Mouse (Mus musculus): ENCODE data around the gene Taf5l. TPM values are rescaled to one million over a fixed set of nuclear protein-coding genes. Genes with fewer than 3 reads are reported as not detected.
A peak's percentile ranks its signal among the peaks of the same experiment; 100 is the strongest.

Taf5l gene
- polyA plus RNA-seq, 1 experiment, result 16.7 TPM

DNA sequence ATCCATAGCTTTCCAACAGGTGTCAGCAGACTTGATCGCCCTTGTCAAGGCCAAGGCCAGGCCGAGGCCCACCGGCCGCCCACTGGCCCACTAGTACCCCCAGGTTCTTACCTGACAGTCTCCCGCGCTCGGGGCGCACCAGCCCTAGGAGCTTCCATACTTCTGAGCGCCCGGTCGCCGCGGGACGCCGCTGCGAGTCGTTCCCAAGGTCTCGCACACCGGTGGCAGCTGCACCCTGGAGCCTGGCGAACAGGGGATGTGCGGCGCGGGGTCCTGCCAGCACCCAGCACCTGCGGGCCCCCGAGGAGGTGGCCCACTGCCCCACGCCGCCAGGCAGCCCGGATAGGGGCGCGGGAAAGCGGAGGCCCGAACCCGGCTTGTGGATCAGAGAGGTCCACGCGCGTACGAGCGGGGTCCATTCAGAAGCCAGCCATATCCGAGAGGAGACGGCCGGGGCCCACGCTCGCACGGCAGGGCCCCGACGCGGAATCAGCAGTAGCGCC is 38.9 kb downstream of the Taf5l start:
- 2% methylated on average over 48 of the region's 48 CpGs for WGBS
- Histone ChIP-seq H3K4me1 (ENCODE audit: control insufficient read depth, insufficient read depth, low read length) (peaks cover 5% of the 10 kb centered on the region; the same call in 1 of the 2 replicates), H3K27ac (ENCODE audit: control insufficient read depth, insufficient read depth, low read depth, low read length, poor library complexity) (peak overlapping the region; percentile 99), H3K4me3 (replicated peaks; ENCODE audit: control insufficient read depth, low read depth, low read length) (peak overlapping the region; percentile 83)
- TF ChIP-seq POLR2A (IDR thresholded peaks at IDR 0.05; ENCODE audit: borderline replicate concordance, control insufficient read depth, low read depth, low read length) (no peak; the same call in 1 of the 2 replicates), CTCF (IDR thresholded peaks at IDR 0.05; ENCODE audit: control insufficient read depth, insufficient read depth, low read length) (no peak)

DNA sequence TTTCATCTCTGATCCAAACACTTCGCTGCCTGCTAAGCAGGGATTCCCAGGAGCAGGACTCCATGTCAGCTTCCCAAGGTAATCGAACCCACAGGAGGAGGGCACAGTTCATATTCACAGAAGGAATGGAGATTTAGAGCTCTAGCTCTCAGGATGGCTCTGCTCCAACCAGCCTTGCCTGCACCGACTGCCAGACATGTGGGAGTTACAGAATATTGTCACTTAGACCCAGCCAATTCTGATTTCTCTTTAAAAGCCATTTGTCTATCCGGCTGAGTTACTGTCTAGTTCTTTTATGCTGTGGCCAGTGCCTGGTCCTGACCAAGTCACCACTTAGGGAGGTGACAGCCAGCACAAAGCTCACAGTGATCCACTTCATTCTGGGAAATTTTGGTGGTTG is 39.5 kb downstream of the Taf5l start:
- TF ChIP-seq CTCF (IDR thresholded peaks at IDR 0.05; ENCODE audit: control insufficient read depth, insufficient read depth, low read length) (no peak), POLR2A (IDR thresholded peaks at IDR 0.05; ENCODE audit: borderline replicate concordance, control insufficient read depth, low read depth, low read length) (no peak)
- 39% methylated on average over 4 of the region's 4 CpGs for WGBS
- peaks cover 5% of the 10 kb centered on the region; the same call in 1 of the 2 replicates for H3K4me1 ChIP-seq (ENCODE audit: control insufficient read depth, insufficient read depth, low read length)
- peak overlapping the region; percentile 91 for H3K4me3 ChIP-seq (replicated peaks; ENCODE audit: control insufficient read depth, low read depth, low read length)
- peak overlapping the region; percentile 76; the same call in 1 of the 2 replicates for H3K27ac ChIP-seq (ENCODE audit: control insufficient read depth, insufficient read depth, low read depth, low read length, poor library complexity)

DNA sequence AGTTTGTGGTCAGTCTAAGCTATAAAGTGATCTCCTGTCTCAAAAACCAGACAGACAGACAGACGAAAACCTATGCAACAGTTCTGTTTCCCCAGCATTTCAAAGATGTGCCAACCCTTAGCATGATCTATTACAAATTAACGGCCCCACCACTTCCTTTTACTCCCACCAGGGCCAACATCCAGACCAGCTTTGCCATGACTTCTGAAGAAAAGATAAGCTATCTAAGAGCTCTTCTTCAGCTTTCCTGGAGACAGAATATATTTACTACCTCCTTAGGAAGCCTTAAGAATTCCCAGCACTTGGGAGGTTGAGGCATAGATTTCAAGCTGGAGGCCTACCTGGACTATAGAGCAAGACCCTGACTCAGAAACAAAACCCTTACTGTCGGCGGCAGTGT is 41.0 kb downstream of the Taf5l start:
- TF ChIP-seq POLR2A (IDR thresholded peaks at IDR 0.05; ENCODE audit: borderline replicate concordance, control insufficient read depth, low read depth, low read length) (no peak), CTCF (IDR thresholded peaks at IDR 0.05; ENCODE audit: control insufficient read depth, insufficient read depth, low read length) (no peak)
- WGBS, result 20% methylated on average over 4 of the region's 4 CpGs
- Histone ChIP-seq H3K27ac (ENCODE audit: control insufficient read depth, insufficient read depth, low read depth, low read length, poor library complexity) (peak overlapping the region; percentile 83), H3K4me3 (replicated peaks; ENCODE audit: control insufficient read depth, low read depth, low read length) (peak overlapping the region; percentile 84), H3K4me1 (ENCODE audit: control insufficient read depth, insufficient read depth, low read length) (peaks cover 5% of the 10 kb centered on the region; the same call in 1 of the 2 replicates)

DNA sequence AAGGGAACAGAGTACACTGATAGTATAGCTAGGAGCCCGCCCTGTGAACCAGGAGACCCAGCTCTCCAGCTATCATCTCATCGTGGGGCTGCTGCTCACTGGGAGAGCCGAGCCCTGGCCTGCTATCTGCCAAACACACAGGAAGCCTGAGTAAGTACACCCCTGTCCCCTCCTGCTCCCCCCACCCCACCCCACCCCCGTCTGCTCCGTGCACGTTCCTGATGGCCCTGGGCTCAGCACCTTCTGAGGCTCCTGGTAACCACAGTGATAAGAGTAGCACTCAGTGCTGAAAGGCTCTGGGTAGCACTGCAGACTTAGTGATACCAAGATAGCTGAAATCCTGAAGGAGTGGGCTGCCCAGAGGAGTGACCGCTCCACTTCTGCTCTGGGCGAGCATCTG is 42.3 kb downstream of the Taf5l start:
- 33% methylated on average over 8 of the region's 8 CpGs for WGBS

DNA sequence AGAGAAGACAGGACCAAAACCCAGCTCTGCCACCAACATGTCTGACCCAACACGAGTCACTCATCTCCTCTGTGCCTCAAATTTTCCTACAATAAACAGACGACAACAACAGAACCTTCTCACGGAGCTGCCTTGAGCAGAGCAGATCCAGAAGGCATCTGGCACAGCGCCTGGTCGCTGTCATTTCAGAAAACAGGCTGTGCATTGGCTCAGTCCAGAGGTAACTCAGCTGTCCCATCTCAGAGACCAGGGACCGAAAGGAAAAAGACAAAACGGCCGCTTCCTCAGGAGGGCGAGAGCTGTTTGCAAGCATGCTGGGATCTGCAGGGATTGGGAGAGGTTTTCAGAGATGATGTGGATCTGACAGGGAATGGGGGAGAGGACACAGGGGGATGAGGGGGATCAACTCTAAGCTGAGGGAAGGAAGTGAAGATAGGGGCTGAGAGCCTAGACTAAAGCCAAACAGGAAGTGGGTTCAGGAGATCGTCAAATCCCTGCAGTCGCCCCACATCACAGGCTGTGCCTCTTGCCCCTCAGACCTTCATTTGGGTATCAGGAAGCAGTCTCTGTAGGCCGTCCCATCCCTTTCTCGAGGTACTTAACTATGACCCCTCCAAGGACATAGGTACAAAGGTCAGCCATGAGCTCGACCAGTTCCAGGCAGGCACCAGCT is 42.9 kb downstream of the Taf5l start:
- Histone ChIP-seq H3K4me3 (replicated peaks; ENCODE audit: control insufficient read depth, low read depth, low read length) (peak overlapping the region; percentile 60), H3K4me1 (ENCODE audit: control insufficient read depth, insufficient read depth, low read length) (peaks cover 5% of the 10 kb centered on the region; the same call in 1 of the 2 replicates), H3K27ac (ENCODE audit: control insufficient read depth, insufficient read depth, low read depth, low read length, poor library complexity) (peak overlapping the region; percentile 65)
- 50% methylated on average over 14 of the region's 14 CpGs for WGBS
- no peak for TF ChIP-seq CTCF (IDR thresholded peaks at IDR 0.05; ENCODE audit: control insufficient read depth, insufficient read depth, low read length)
- no peak for TF ChIP-seq POLR2A (IDR thresholded peaks at IDR 0.05; ENCODE audit: borderline replicate concordance, control insufficient read depth, low read depth, low read length)

More for the DNA sequence above, 42.3 kb downstream of the Taf5l start:
- H3K27ac ChIP-seq (ENCODE audit: control insufficient read depth, insufficient read depth, low read depth, low read length, poor library complexity), result peak overlapping the region; percentile 77
- no peak; the same call in 1 of the 2 replicates for TF ChIP-seq POLR2A (IDR thresholded peaks at IDR 0.05; ENCODE audit: borderline replicate concordance, control insufficient read depth, low read depth, low read length)
- no peak for TF ChIP-seq CTCF (IDR thresholded peaks at IDR 0.05; ENCODE audit: control insufficient read depth, insufficient read depth, low read length)
- H3K4me1 ChIP-seq (ENCODE audit: control insufficient read depth, insufficient read depth, low read length), result peaks cover 5% of the 10 kb centered on the region; the same call in 1 of the 2 replicates
- H3K4me3 ChIP-seq (replicated peaks; ENCODE audit: control insufficient read depth, low read depth, low read length), result peak overlapping the region; percentile 60

DNA sequence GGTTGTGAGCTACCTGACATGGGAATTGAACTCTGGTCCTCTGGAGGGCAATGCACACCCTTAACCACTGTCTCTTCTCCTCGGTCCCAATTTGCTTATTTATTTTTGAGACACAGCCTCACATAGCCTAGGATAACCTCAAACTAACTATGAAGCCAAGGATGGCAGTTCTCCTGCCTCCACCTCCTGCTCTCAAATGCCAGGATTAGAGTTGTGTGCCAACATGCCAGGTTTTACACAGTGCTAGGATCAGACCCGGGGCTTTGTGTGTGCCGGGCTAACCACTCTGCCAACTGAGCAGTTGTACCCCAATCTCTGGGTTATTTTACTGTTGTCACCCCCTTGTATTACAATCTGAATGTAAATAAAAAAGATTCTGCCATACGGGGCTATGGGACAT is 43.7 kb downstream of the Taf5l start:
- TF ChIP-seq POLR2A (IDR thresholded peaks at IDR 0.05; ENCODE audit: borderline replicate concordance, control insufficient read depth, low read depth, low read length) (no peak), CTCF (IDR thresholded peaks at IDR 0.05; ENCODE audit: control insufficient read depth, insufficient read depth, low read length) (no peak)
- Histone ChIP-seq H3K4me3 (replicated peaks; ENCODE audit: control insufficient read depth, low read depth, low read length) (no peak overlapping the region), H3K4me1 (ENCODE audit: control insufficient read depth, insufficient read depth, low read length) (peaks cover 5% of the 10 kb centered on the region; the same call in 1 of the 2 replicates), H3K27ac (ENCODE audit: control insufficient read depth, insufficient read depth, low read depth, low read length, poor library complexity) (no peak overlapping the region)
- WGBS, result 93% methylated on average over 4 of the region's 4 CpGs

DNA sequence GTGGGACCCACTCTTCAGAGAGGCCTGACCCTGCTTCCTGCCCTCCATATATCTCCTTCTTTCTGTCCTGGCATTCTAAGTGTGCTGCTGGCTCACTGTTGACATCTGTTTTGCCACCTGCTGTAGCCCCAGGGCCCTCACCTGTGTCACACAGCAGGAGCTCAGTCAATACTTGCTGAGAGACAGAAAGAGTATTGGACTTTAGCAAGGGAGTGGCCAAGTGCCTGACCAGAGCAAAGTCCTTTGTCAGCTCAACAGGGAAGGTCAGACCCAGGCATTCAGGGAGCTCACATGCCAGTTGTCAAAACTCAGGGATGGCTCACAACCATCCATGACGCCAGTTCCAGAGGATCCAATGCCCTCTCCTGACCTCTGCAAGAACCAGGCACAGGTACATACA is 47.7 kb downstream of the Taf5l start:
- Histone ChIP-seq H3K27ac (ENCODE audit: control insufficient read depth, insufficient read depth, low read depth, low read length, poor library complexity) (no peak overlapping the region), H3K4me3 (replicated peaks; ENCODE audit: control insufficient read depth, low read depth, low read length) (no peak overlapping the region), H3K4me1 (ENCODE audit: control insufficient read depth, insufficient read depth, low read length) (peaks cover 5% of the 10 kb centered on the region; the same call in 1 of the 2 replicates)
- 90% methylated on average over 1 of the region's 1 CpGs for WGBS
- TF ChIP-seq CTCF (IDR thresholded peaks at IDR 0.05; ENCODE audit: control insufficient read depth, insufficient read depth, low read length) (no peak), POLR2A (IDR thresholded peaks at IDR 0.05; ENCODE audit: borderline replicate concordance, control insufficient read depth, low read depth, low read length) (no peak)

DNA sequence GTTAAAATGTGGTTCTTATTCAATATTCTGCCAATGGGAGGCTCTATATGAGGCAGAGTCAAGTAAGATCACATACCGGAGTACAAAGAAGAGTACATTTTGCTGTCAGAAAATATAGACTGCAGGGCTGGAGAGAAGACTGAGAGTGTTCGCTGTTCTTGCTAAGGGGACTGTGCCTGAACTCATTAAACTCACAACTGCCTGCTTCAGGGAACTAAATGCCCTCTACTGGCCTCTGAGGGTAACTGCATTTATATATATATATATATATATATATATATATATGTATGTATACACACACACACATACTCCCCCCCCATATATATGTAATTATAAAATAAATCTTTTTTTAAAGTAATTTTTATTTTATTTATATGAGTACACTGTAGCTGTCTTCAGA is 54.3 kb downstream of the Taf5l start:
- Histone ChIP-seq H3K27ac (ENCODE audit: control insufficient read depth, insufficient read depth, low read depth, low read length, poor library complexity) (no peak overlapping the region), H3K4me1 (ENCODE audit: control insufficient read depth, insufficient read depth, low read length) (no peaks in the 10 kb centered on the region), H3K4me3 (replicated peaks; ENCODE audit: control insufficient read depth, low read depth, low read length) (no peak overlapping the region)
- TF ChIP-seq CTCF (IDR thresholded peaks at IDR 0.05; ENCODE audit: control insufficient read depth, insufficient read depth, low read length), result no peak
- TF ChIP-seq POLR2A (IDR thresholded peaks at IDR 0.05; ENCODE audit: borderline replicate concordance, control insufficient read depth, low read depth, low read length), result no peak
- 75% methylated on average over 2 of the region's 2 CpGs for WGBS

All from bone marrow, adult 2 months (tissue).